8 mouse cellular contexts compared by ENCODE assay signal in genomic region chr4:141734446-141735205, GRCm38 (mm10). TPM values are rescaled to one million over a fixed set of nuclear protein-coding genes. Genes with fewer than 3 reads are reported as not detected.
DNase-seq lines count a peak whose midpoint lies in the region; ATAC-seq and TF ChIP-seq lines count a peak whose summit lies in the region.

No protein-coding gene starts in this region.

- no peaks in the 10 kb centered on the region for H3K36me3 ChIP-seq in embryonic facial prominence, embryonic 15.5 days
- no peaks in the 10 kb centered on the region for H3K36me3 ChIP-seq in limb, embryonic 14.5 days (ENCODE audit: control insufficient read depth, insufficient read depth, low read length)
- no peaks in the 10 kb centered on the region for H3K36me3 ChIP-seq in midbrain, embryonic 16.5 days (ENCODE audit: control insufficient read depth, insufficient read depth, low read length)
- no peaks in the 10 kb centered on the region for H3K36me3 ChIP-seq in spleen, adult 2 months (ENCODE audit: control insufficient read depth, insufficient read depth, low read length)

- no peak for TF ChIP-seq CTCF in bone marrow macrophage, adult 2 months (IDR thresholded peaks at IDR 0.05; ENCODE audit: low read depth, low read length)
- TF ChIP-seq CTCF in spleen, adult 2 months (IDR thresholded peaks at IDR 0.05; ENCODE audit: extremely low read depth, insufficient read depth, insufficient read length, insufficient replicate concordance): no peak

- peaks cover 22% of the 10 kb centered on the region for H3K4me1 ChIP-seq in bone marrow macrophage, adult 2 months (ENCODE audit: control insufficient read depth, insufficient read depth, low read length)
- peaks cover 12% of the 10 kb centered on the region for H3K4me1 ChIP-seq in embryonic facial prominence, embryonic 15.5 days
- no peaks in the 10 kb centered on the region; the same call in 1 of the 2 replicates for H3K4me1 ChIP-seq in limb, embryonic 14.5 days (ENCODE audit: control insufficient read depth, insufficient read depth, low read length)
- peaks cover 9% of the 10 kb centered on the region; the same call in 1 of the 2 replicates for H3K4me1 ChIP-seq in midbrain, embryonic 16.5 days (ENCODE audit: control insufficient read depth, insufficient read depth, low read length)
- no peaks in the 10 kb centered on the region for H3K4me1 ChIP-seq in spleen, adult 2 months (ENCODE audit: control insufficient read depth, insufficient read depth, insufficient read length)

- H3K9me3 ChIP-seq in embryonic facial prominence, embryonic 15.5 days (replicated peaks): no peaks in the 10 kb centered on the region
- no peaks in the 10 kb centered on the region for H3K9me3 ChIP-seq in limb, embryonic 14.5 days (ENCODE audit: control insufficient read depth, low read length)
- no peaks in the 10 kb centered on the region for H3K9me3 ChIP-seq in midbrain, embryonic 16.5 days (replicated peaks; ENCODE audit: control insufficient read depth, low read length, poor library complexity, severe bottlenecking)

- 7% methylated on average over 24 of the region's 24 CpGs for WGBS in embryonic facial prominence, embryonic 15.5 days
- 6% methylated on average over 24 of the region's 24 CpGs for WGBS in limb, embryonic 14.5 days
- WGBS in midbrain, embryonic 16.5 days: 5% methylated on average over 24 of the region's 24 CpGs
- WGBS in spleen, adult 2 months: 10% methylated on average over 24 of the region's 24 CpGs

- H3K9ac ChIP-seq in embryonic facial prominence, embryonic 15.5 days: no peak overlapping the region
- peak overlapping the region; percentile 54 for H3K9ac ChIP-seq in limb, embryonic 14.5 days (ENCODE audit: low read depth, low read length, severe bottlenecking)
- H3K9ac ChIP-seq in midbrain, embryonic 16.5 days (ENCODE audit: low read depth, low read length): peak overlapping the region; percentile 59; the same call in 1 of the 2 replicates

- peak; percentile 84 for DNase-seq in A20 (ENCODE audit: low read depth, low spot score)
- DNase-seq in heart, adult 9 months (ENCODE audit: low spot score in 2 of 2): peak; percentile 92 to 94
- peak; percentile 94 for DNase-seq in kidney, adult 9 months
- peak; percentile 95 for DNase-seq in limb, embryonic 14.5 days (ENCODE audit: low spot score)
- DNase-seq in spleen, adult 2 months (ENCODE audit: low read depth in 1 of 2, low spot score in 2 of 2): peak; percentile 84 to 89

- H3K27me3 ChIP-seq in embryonic facial prominence, embryonic 15.5 days: no peaks in the 10 kb centered on the region
- no peaks in the 10 kb centered on the region for H3K27me3 ChIP-seq in limb, embryonic 14.5 days (ENCODE audit: control insufficient read depth, insufficient read depth, low read length)
- H3K27me3 ChIP-seq in midbrain, embryonic 16.5 days (ENCODE audit: control insufficient read depth, insufficient read depth, low read depth, low read length): 0 out of 2 replicates have a peak, but pooled peaks cover 2% of the 10 kb centered on the region
- H3K27me3 ChIP-seq in spleen, adult 2 months (ENCODE audit: control insufficient read depth, insufficient read depth, low read length): no peaks in the 10 kb centered on the region

- H3K4me2 ChIP-seq in embryonic facial prominence, embryonic 15.5 days (replicated peaks): peak overlapping the region; percentile 61
- H3K4me2 ChIP-seq in limb, embryonic 14.5 days (replicated peaks; ENCODE audit: low read depth, low read length, severe bottlenecking): peak overlapping the region; percentile 61
- H3K4me2 ChIP-seq in midbrain, embryonic 16.5 days (ENCODE audit: low read length): peak overlapping the region; percentile 86

- H3K27ac ChIP-seq in bone marrow macrophage, adult 2 months (ENCODE audit: insufficient read depth, low read depth, low read length): peak overlapping the region; percentile 2; the same call in 1 of the 2 replicates
- H3K27ac ChIP-seq in embryonic facial prominence, embryonic 15.5 days (replicated peaks): peak overlapping the region; percentile 78
- H3K27ac ChIP-seq in limb, embryonic 14.5 days (replicated peaks; ENCODE audit: low read depth, low read length): peak overlapping the region; percentile 61; the same call in 1 of the 2 replicates
- H3K27ac ChIP-seq in midbrain, embryonic 16.5 days (ENCODE audit: low read length): peak overlapping the region; percentile 58
- H3K27ac ChIP-seq in spleen, adult 2 months (ENCODE audit: insufficient read depth, low read length): no peak overlapping the region

- H3K4me3 ChIP-seq in bone marrow macrophage, adult 2 months (ENCODE audit: insufficient read depth, low read length): peak overlapping the region; percentile 41
- H3K4me3 ChIP-seq in embryonic facial prominence, embryonic 15.5 days (replicated peaks): peak overlapping the region; percentile 46
- peak overlapping the region; percentile 36 for H3K4me3 ChIP-seq in limb, embryonic 14.5 days (replicated peaks; ENCODE audit: low read length)
- H3K4me3 ChIP-seq in midbrain, embryonic 16.5 days (ENCODE audit: low read depth, low read length): peak overlapping the region; percentile 44
- peak overlapping the region; percentile 45 for H3K4me3 ChIP-seq in spleen, adult 2 months (ENCODE audit: extremely low read depth, insufficient read depth, insufficient read length)

- peak; percentile 95 for ATAC-seq in embryonic facial prominence, embryonic 15.5 days (ENCODE audit: insufficient number of reproducible peaks, low FRiP score, low TSS enrichment, low read depth)
- ATAC-seq in limb, embryonic 14.5 days (ENCODE audit: low FRiP score, low read depth): peak; percentile 98
- peak; percentile 99 for ATAC-seq in midbrain, embryonic 16.5 days

- no peak for TF ChIP-seq POLR2A in bone marrow macrophage, adult 2 months (IDR thresholded peaks at IDR 0.05; ENCODE audit: borderline replicate concordance, low read depth, low read length)
- TF ChIP-seq POLR2A in limb, embryonic 14.5 days (IDR thresholded peaks at IDR 0.05; ENCODE audit: borderline replicate concordance, extremely low read depth, insufficient read depth, insufficient read length): 0 out of 2 replicates have a peak, but pooled peaks have one; percentile 50
- TF ChIP-seq POLR2A in spleen, adult 2 months (IDR thresholded peaks at IDR 0.05; ENCODE audit: low read depth, low read length): peak; percentile 42; the same call in 1 of the 2 replicates

RNA-seq across cellular contexts. Expression of gene Ddi2, which starts 11.4 kb away (rescaled TPM):
- polyA plus RNA-seq in bone marrow macrophage, adult 2 months (2012; ENCODE audit: insufficient read depth, insufficient read length, missing spikeins): 69.5 and 74.4 TPM in 2 replicates
- polyA plus RNA-seq in embryonic facial prominence, embryonic 15.5 days (2015; fragmentation: Nextera tagmentation; extraction: Ambion mirVana): 25.2 and 26.7 TPM in 2 replicates
- 21.9 and 22.1 TPM in 2 replicates for polyA plus RNA-seq in limb, embryonic 14.5 days (2012; rRNA removed)
- polyA plus RNA-seq in limb, embryonic 14.5 days (2014; fragmentation: Nextera tagmentation; extraction: Ambion mirVana): 18.5 and 20.0 TPM in 2 replicates
- polyA plus RNA-seq in midbrain, embryonic 16.5 days (2015; fragmentation: Nextera tagmentation; extraction: Ambion mirVana): 10.0 and 12.6 TPM in 2 replicates
- 8.7 and 15.9 TPM in 2 replicates for polyA plus RNA-seq in spleen, adult 2 months (2012; rRNA removed)

RNA-seq across cellular contexts. Expression of gene Agmat, which starts 11.8 kb away (rescaled TPM):
- not detected in 2 replicates for polyA plus RNA-seq in bone marrow macrophage, adult 2 months (2012; ENCODE audit: insufficient read depth, insufficient read length, missing spikeins)
- 0.32 and 0.33 TPM in 2 replicates for polyA plus RNA-seq in embryonic facial prominence, embryonic 15.5 days (2015; fragmentation: Nextera tagmentation; extraction: Ambion mirVana)
- 0.21 TPM in 1 of 2 replicates, not detected in the other for polyA plus RNA-seq in limb, embryonic 14.5 days (2012; rRNA removed)
- not detected in 2 replicates for polyA plus RNA-seq in limb, embryonic 14.5 days (2014; fragmentation: Nextera tagmentation; extraction: Ambion mirVana)
- not detected in 2 replicates for polyA plus RNA-seq in midbrain, embryonic 16.5 days (2015; fragmentation: Nextera tagmentation; extraction: Ambion mirVana)
- polyA plus RNA-seq in spleen, adult 2 months (2012; rRNA removed): 0.15 and 0.18 TPM in 2 replicates

RNA-seq across cellular contexts. Expression of gene Rsc1a1, which starts 49.2 kb away (rescaled TPM):
- polyA plus RNA-seq in bone marrow macrophage, adult 2 months (2012; ENCODE audit: insufficient read depth, insufficient read length, missing spikeins): 5.6 TPM in 1 of 2 replicates, not detected in the other
- polyA plus RNA-seq in embryonic facial prominence, embryonic 15.5 days (2015; fragmentation: Nextera tagmentation; extraction: Ambion mirVana): 0.28 TPM in 1 of 2 replicates, not detected in the other
- 9.0 and 11.5 TPM in 2 replicates for polyA plus RNA-seq in limb, embryonic 14.5 days (2012; rRNA removed)
- polyA plus RNA-seq in limb, embryonic 14.5 days (2014; fragmentation: Nextera tagmentation; extraction: Ambion mirVana): 1.5 and 1.7 TPM in 2 replicates
- 1.7 TPM in 1 of 2 replicates, not detected in the other for polyA plus RNA-seq in midbrain, embryonic 16.5 days (2015; fragmentation: Nextera tagmentation; extraction: Ambion mirVana)
- polyA plus RNA-seq in spleen, adult 2 months (2012; rRNA removed): 4.4 and 9.2 TPM in 2 replicates

RNA-seq across cellular contexts. Expression of gene Dnajc16, which starts 56.1 kb away (rescaled TPM):
- polyA plus RNA-seq in bone marrow macrophage, adult 2 months (2012; ENCODE audit: insufficient read depth, insufficient read length, missing spikeins): 11.4 and 12.2 TPM in 2 replicates
- 4.8 and 5.0 TPM in 2 replicates for polyA plus RNA-seq in embryonic facial prominence, embryonic 15.5 days (2015; fragmentation: Nextera tagmentation; extraction: Ambion mirVana)
- 11.9 and 12.4 TPM in 2 replicates for polyA plus RNA-seq in limb, embryonic 14.5 days (2012; rRNA removed)
- polyA plus RNA-seq in limb, embryonic 14.5 days (2014; fragmentation: Nextera tagmentation; extraction: Ambion mirVana): 2.8 and 3.2 TPM in 2 replicates
- polyA plus RNA-seq in midbrain, embryonic 16.5 days (2015; fragmentation: Nextera tagmentation; extraction: Ambion mirVana): 6.6 and 7.3 TPM in 2 replicates
- 6.6 and 8.0 TPM in 2 replicates for polyA plus RNA-seq in spleen, adult 2 months (2012; rRNA removed)

RNA-seq across cellular contexts. Expression of gene Casp9, which starts 58.8 kb away (rescaled TPM):
- 34.2 and 35.1 TPM in 2 replicates for polyA plus RNA-seq in bone marrow macrophage, adult 2 months (2012; ENCODE audit: insufficient read depth, insufficient read length, missing spikeins)
- 14.4 and 16.9 TPM in 2 replicates for polyA plus RNA-seq in embryonic facial prominence, embryonic 15.5 days (2015; fragmentation: Nextera tagmentation; extraction: Ambion mirVana)
- polyA plus RNA-seq in limb, embryonic 14.5 days (2012; rRNA removed): 20.4 and 24.8 TPM in 2 replicates
- polyA plus RNA-seq in limb, embryonic 14.5 days (2014; fragmentation: Nextera tagmentation; extraction: Ambion mirVana): 11.2 and 13.8 TPM in 2 replicates
- 20.7 and 21.7 TPM in 2 replicates for polyA plus RNA-seq in midbrain, embryonic 16.5 days (2015; fragmentation: Nextera tagmentation; extraction: Ambion mirVana)
- polyA plus RNA-seq in spleen, adult 2 months (2012; rRNA removed): 18.4 and 25.1 TPM in 2 replicates
